Mouse (Mus musculus): ENCODE data around the gene Napepld. TPM values are rescaled to one million over a fixed set of nuclear protein-coding genes. Genes with fewer than 3 reads are reported as not detected.
"Not testable (repeated sequence)": the region's sequence is repeated elsewhere in the genome, so short reads cannot be mapped to it uniquely, and the experiment has no call there.

Gene Napepld
- polyA plus RNA-seq, 1 experiment from 2014 or later, result 4.7 TPM

DNA sequence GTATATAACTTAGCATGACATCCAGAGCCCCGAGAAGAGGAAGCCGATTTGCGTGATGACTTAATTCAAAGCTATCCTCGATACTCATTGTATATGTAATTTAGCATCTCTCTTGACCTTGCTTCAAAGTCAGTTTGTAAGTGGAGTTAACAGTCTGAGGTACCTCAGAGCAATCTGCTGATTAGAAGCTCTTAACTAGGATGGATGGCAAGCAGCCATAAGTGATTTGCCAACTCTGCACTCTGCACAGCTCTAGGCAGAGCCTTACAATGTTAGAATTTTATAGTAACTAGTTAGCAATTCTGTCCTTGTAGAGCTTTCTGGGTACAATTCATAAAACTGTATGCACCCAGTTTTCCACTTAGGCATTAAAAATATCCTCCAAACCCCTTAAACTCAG is 5.3 kb upstream of the Napepld start:
- Histone ChIP-seq H3K9me3 (no peaks in the 10 kb centered on the region), H3K4me3 (no peak overlapping the region), H3K4me1 (peaks cover 23% of the 10 kb centered on the region), H3K27me3 (replicated peaks) (peaks cover 4% of the 10 kb centered on the region; the same call in 1 of the 2 replicates), H3K9ac (no peak overlapping the region), H3K27ac (replicated peaks) (no peak overlapping the region), H3K36me3 (no peaks in the 10 kb centered on the region), H3K4me2 (no peak overlapping the region)
- no peak for ATAC-seq (ENCODE audit: extremely low read depth, insufficient number of reproducible peaks, low FRiP score, low TSS enrichment)
- WGBS, result 75% methylated on average over 4 of the region's 4 CpGs

DNA sequence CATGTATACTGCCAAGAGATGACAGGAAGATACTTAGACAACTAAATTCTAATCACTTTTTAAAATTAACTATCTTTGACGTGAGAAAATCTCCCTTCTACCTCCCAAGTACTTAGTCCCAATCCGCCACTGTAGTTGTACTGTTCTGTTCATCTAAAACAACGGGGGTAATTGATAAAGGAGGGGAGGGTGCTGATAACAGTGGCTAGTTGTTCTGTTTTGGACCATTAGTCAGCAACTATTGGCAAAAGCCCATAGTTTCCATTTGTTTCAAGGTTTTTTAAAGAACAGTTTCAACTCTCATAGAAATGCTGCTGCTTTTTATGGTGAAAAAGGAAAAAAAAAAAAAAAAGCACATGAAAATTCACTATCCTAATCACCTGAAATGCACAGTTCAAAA is 2.5 kb upstream of the Napepld start:
- WGBS, result 44% methylated on average over 3 of the region's 3 CpGs

DNA sequence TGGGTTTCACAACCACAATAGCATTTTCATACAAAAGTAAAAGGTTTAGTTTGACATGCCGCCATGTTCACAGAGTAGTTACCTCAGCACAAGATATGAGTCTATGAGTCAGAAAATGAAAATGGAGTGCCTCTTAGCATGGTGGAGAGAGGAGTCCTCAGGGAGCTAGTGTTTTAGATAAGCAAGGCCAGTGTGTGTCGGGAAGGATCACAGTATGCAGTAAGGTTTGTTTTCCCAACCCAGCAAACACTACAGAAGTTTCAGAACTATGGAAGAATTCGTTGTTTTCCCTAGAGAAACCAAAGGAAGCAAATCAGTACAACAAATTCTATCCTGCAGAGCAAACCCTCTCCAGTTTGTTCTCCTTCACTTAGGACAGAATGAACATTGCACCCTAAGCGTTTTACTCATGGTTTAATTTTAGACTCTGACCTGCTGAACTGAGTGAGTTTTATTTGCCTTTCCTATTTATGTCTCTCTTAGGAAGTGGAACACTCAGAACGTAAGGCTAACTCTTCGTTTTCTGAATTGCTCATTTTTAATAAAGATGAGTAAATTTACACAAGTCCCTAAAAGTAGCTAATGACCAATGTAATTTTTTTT is 1.8 kb upstream of the Napepld start:
- no peaks in the 10 kb centered on the region for H3K27me3 ChIP-seq (replicated peaks)
- H3K9me3 ChIP-seq, result no peaks in the 10 kb centered on the region
- H3K36me3 ChIP-seq, result no peaks in the 10 kb centered on the region
- no peak overlapping the region for H3K4me3 ChIP-seq
- ATAC-seq (ENCODE audit: extremely low read depth, insufficient number of reproducible peaks, low FRiP score, low TSS enrichment), result no peak
- WGBS, result 36% methylated on average over 6 of the region's 6 CpGs
- peaks cover 29% of the 10 kb centered on the region for H3K4me1 ChIP-seq
- H3K27ac ChIP-seq (replicated peaks), result peak overlapping the region; percentile 77
- H3K9ac ChIP-seq, result no peak overlapping the region
- H3K4me2 ChIP-seq, result no peak overlapping the region

More for the DNA sequence above, 2.5 kb upstream of the Napepld start:
- H3K4me1 ChIP-seq, result peaks cover 29% of the 10 kb centered on the region
- H3K36me3 ChIP-seq, result no peaks in the 10 kb centered on the region
- no peaks in the 10 kb centered on the region for H3K27me3 ChIP-seq (replicated peaks)
- no peak for ATAC-seq (ENCODE audit: extremely low read depth, insufficient number of reproducible peaks, low FRiP score, low TSS enrichment)
- no peak overlapping the region for H3K4me3 ChIP-seq
- H3K9me3 ChIP-seq, result no peaks in the 10 kb centered on the region
- H3K9ac ChIP-seq, result no peak overlapping the region
- no peak overlapping the region for H3K4me2 ChIP-seq
- H3K27ac ChIP-seq (replicated peaks), result no peak overlapping the region

DNA sequence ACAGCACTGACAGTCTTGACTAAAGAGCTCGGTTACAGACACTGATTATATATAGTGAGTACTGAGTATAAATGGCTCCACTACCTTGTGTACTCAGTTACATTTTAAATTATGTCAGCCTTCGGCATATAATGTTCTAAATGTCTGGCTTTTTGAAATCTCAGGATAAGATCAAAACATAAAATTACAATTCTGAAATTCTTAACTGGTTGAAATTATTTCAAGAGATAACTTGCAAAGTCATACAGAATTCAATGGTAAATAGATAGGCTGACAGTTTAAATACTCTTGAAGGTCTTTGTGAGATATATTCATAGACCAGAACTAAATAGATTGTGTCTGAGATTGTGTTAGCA is 791 bp upstream of the Napepld start:
- ATAC-seq (ENCODE audit: extremely low read depth, insufficient number of reproducible peaks, low FRiP score, low TSS enrichment), result no peak; the same call in 1 of the 2 replicates
- peaks cover 29% of the 10 kb centered on the region for H3K4me1 ChIP-seq
- no peaks in the 10 kb centered on the region for H3K36me3 ChIP-seq
- peak overlapping the region; percentile 98 for H3K27ac ChIP-seq (replicated peaks)
- peak overlapping the region; percentile 88 for H3K4me2 ChIP-seq
- peak overlapping the region; percentile 92 for H3K9ac ChIP-seq
- no peaks in the 10 kb centered on the region for H3K27me3 ChIP-seq (replicated peaks)
- no peaks in the 10 kb centered on the region for H3K9me3 ChIP-seq
- 59% methylated on average over 2 of the region's 2 CpGs for WGBS
- H3K4me3 ChIP-seq, result peak overlapping the region; percentile 72

DNA sequence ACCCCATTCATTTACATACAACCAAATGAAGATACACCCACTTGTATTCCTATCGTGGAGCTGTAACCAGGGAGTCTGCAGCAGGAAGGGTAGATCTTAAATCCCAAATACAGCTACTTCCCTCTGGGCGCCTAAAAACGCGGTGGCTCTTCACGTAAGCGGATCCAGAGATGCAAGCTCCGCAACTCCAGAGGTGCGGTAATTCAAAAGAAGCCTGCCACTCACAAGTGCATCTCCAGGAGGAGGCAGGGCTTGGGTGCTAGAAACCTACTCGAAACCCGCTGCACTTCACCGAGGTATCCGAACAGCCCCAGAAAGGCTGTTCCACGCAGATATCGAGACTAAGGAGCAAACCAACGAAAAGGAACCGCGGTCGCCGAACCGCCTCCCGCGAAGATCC is 262 bp downstream of the Napepld start:
- WGBS, result under 1% methylated on average over 22 of the region's 22 CpGs
- Histone ChIP-seq H3K9ac (peak overlapping the region; percentile 81), H3K4me1 (peaks cover 22% of the 10 kb centered on the region), H3K9me3 (no peaks in the 10 kb centered on the region), H3K4me2 (peak overlapping the region; percentile 88), H3K4me3 (peak overlapping the region; percentile 72), H3K27ac (replicated peaks) (peak overlapping the region; percentile 55), H3K36me3 (no peaks in the 10 kb centered on the region), H3K27me3 (replicated peaks) (no peaks in the 10 kb centered on the region)
- no peak for ATAC-seq (ENCODE audit: extremely low read depth, insufficient number of reproducible peaks, low FRiP score, low TSS enrichment)

DNA sequence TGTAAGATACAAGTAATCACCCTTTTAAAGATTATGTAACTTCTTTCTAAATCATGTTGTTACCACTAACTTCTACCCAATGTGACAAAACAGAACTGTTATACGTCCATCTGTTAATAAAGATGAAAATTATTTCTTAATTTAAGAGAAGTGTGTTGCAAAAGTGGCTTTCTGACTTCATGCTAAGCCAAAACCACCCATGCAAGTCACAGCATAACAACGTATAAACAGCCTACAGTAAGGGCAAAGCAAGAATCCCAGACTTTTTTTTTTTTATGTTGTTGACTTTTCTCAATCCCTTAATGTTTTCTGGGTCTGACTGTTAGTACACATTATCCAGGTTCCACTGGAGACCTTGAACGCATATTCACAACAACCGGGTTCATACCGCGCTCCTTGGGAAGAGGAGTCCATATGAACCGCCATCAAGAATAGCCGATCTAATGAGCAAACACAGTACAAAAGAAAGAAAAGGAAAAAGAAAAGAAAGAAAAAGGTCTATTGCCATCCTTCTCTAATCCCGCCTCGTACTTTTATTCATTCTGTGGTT is 849 bp downstream of the Napepld start:
- no peak for ATAC-seq (ENCODE audit: extremely low read depth, insufficient number of reproducible peaks, low FRiP score, low TSS enrichment)
- WGBS, result 18% methylated on average over 10 of the region's 10 CpGs
- Histone ChIP-seq H3K9ac (peak overlapping the region; percentile 81), H3K4me3 (peak overlapping the region; percentile 72), H3K27me3 (replicated peaks) (no peaks in the 10 kb centered on the region), H3K4me2 (peak overlapping the region; percentile 88), H3K9me3 (no peaks in the 10 kb centered on the region), H3K4me1 (peaks cover 22% of the 10 kb centered on the region), H3K27ac (replicated peaks) (no peak overlapping the region), H3K36me3 (no peaks in the 10 kb centered on the region)

DNA sequence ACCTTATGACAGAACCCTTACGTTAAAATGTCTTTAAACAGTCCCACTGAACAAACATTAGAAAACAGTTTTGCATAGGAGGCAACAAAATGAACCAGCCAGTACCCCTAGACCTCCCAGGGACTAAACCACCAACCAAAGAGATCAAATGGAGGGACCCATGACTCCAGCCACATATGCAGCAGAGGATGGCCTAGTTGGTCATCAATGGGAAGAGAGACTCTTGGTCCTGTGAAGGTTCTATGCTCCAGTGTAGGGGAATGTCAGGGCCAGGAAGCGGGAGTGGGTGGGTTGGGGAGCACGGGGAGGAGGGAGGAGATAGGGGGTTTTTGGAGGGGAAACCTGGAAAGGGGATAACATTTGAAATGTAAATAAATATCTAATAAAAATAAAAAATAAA is 1.6 kb downstream of the Napepld start:
- not testable (repeated sequence) for H3K27ac ChIP-seq (replicated peaks); H3K27me3 ChIP-seq (replicated peaks); H3K4me3 ChIP-seq; H3K9me3 ChIP-seq; ATAC-seq (ENCODE audit: extremely low read depth, insufficient number of reproducible peaks, low FRiP score, low TSS enrichment); H3K9ac ChIP-seq; H3K36me3 ChIP-seq
- Histone ChIP-seq H3K4me1 (peaks cover 25% of the 10 kb centered on the region), H3K4me2 (peak overlapping the region; percentile 16; the same call in 1 of the 2 replicates)
- 90% methylated on average over 3 of the region's 3 CpGs for WGBS

DNA sequence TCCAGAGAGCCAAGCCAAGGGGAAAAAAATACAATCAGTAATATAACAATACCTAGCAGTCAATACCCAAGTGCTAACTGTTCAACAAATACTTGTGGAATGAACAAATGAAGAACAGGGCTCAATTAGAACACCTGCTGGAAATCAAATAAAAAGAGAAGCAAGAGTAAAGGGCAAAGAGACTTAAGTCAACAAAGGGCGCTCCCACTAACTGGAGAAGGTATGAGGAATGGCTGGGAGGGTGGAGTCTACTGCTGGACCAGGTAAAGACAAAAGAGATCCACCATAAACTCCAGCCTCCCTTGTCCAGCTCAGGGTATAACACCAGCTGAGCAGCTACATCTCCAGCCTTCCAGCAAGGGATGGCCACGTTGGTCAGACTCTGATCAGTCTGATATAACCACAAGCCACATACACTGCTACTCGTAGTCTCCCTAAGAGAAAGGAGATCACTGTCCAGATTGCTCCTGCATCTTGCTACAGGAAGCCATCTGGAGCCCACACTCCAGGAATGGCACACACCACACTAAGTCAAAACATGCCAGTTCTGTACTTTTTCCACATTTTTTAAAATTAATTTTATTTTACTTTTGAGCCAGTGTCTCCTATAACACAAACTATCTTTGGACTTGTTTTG is 6.2 kb downstream of the Napepld start:
- peaks cover 8% of the 10 kb centered on the region for H3K4me1 ChIP-seq
- 78% methylated on average over 3 of the region's 3 CpGs for WGBS
- no peaks in the 10 kb centered on the region for H3K27me3 ChIP-seq (replicated peaks)
- no peak for ATAC-seq (ENCODE audit: extremely low read depth, insufficient number of reproducible peaks, low FRiP score, low TSS enrichment)
- H3K4me2 ChIP-seq, result no peak overlapping the region
- H3K9me3 ChIP-seq, result no peaks in the 10 kb centered on the region
- no peak overlapping the region for H3K9ac ChIP-seq
- no peak overlapping the region for H3K27ac ChIP-seq (replicated peaks)
- no peak overlapping the region for H3K4me3 ChIP-seq
- no peaks in the 10 kb centered on the region for H3K36me3 ChIP-seq

DNA sequence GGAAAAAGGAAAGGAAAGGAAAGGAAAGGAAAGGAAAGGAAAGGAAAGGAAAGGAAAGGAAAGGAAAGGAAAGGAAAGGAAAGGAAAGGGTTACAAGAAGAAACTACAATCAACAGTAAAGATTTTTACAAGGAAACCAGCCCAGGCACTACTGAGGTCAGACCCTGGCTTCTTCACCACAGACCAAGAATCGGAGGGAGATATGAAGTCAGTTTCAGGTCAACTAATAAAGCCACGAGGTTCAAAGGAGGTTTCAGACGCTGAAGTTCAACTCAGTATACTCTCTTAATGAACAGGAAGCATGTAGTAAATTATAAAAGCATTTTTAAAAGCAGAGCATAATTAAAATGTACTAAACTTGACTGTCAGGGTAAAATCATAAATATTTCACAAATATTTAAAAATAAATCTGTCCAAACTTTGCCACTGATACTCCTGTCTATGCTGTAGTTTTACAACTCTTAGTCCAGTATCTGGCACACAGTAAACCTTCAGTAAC is 7.8 kb downstream of the Napepld start:
- H3K9me3 ChIP-seq, result no peaks in the 10 kb centered on the region
- WGBS, result 70% methylated on average over 3 of the region's 3 CpGs
- no peaks in the 10 kb centered on the region for H3K27me3 ChIP-seq (replicated peaks)
- no peak overlapping the region for H3K27ac ChIP-seq (replicated peaks)
- no peak for ATAC-seq (ENCODE audit: extremely low read depth, insufficient number of reproducible peaks, low FRiP score, low TSS enrichment)
- H3K9ac ChIP-seq, result no peak overlapping the region
- H3K36me3 ChIP-seq, result no peaks in the 10 kb centered on the region
- no peak overlapping the region for H3K4me2 ChIP-seq
- H3K4me3 ChIP-seq, result no peak overlapping the region
- H3K4me1 ChIP-seq, result peaks cover 8% of the 10 kb centered on the region

DNA sequence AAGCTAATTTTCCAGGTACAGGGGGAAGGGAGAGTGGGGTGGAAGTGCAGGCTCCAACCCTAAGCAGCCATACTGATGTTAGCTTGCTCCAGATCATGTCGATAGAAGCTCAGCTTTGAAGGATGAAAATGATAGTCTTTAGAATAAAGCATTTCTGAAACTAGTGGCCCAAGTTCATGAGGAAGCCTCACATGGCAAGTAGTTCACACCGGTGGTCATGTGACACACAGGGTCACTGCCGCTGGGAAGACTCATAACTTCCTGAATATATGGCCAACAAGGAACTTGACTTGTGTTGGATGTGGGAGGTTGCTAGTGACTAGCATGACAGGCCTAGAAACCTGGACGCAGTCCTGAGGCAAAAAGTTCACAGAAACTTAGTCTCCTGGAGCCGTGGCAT is 9.0 kb downstream of the Napepld start:
- Histone ChIP-seq H3K4me1 (peaks cover 12% of the 10 kb centered on the region), H3K9ac (no peak overlapping the region), H3K36me3 (no peaks in the 10 kb centered on the region), H3K9me3 (no peaks in the 10 kb centered on the region), H3K27me3 (replicated peaks) (no peaks in the 10 kb centered on the region), H3K27ac (replicated peaks) (no peak overlapping the region), H3K4me2 (no peak overlapping the region), H3K4me3 (no peak overlapping the region)
- WGBS, result 84% methylated on average over 5 of the region's 5 CpGs
- no peak for ATAC-seq (ENCODE audit: extremely low read depth, insufficient number of reproducible peaks, low FRiP score, low TSS enrichment)

DNA sequence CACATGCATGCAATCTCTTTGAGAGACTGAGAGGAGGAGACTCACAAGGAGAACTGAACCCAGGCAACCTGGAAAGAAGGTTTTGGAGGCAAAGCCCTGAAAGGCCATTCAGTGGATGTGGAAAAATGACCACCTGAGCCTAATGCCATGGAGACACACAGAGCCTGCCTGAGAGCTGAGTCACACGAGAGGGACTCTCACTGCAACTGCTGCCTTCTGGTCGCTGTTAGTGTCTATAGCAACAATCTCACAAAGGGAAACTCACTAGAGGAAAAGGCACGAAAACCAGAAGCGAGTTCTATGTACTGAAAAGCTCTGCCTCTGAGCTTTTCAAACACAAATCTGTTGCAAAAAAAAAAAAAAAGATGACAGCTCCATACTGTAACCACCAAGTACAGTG is 14.2 kb downstream of the Napepld start:
- Histone ChIP-seq H3K4me3 (no peak overlapping the region), H3K9me3 (no peaks in the 10 kb centered on the region), H3K36me3 (no peaks in the 10 kb centered on the region), H3K4me2 (peak overlapping the region; percentile 8; the same call in 1 of the 2 replicates), H3K27ac (replicated peaks) (no peak overlapping the region), H3K9ac (no peak overlapping the region), H3K27me3 (replicated peaks) (no peaks in the 10 kb centered on the region), H3K4me1 (peaks cover 12% of the 10 kb centered on the region)
- 20% methylated on average over 4 of the region's 4 CpGs for WGBS
- ATAC-seq (ENCODE audit: extremely low read depth, insufficient number of reproducible peaks, low FRiP score, low TSS enrichment), result no peak; the same call in 1 of the 2 replicates

DNA sequence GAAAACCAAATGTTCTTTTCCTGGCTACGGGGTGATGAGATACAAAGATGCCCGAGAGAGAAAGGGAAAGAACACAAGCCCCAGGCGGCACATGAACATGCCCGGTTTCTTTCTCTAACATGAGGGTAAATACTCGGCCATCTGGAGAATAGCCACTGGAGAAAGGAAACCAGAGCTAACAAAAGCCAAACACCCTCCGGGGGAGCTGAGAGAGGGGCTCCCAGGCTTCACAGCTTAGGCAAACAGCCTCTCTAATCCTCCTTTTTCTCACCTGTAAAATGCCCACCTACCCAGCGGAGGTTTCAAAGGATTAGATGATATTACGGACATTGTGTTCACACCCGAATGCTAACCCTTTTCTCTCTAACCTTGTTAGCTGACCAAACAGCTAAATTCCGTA is 16.2 kb downstream of the Napepld start:
- Histone ChIP-seq H3K27ac (replicated peaks) (no peak overlapping the region), H3K4me1 (peaks cover 26% of the 10 kb centered on the region), H3K9me3 (no peaks in the 10 kb centered on the region), H3K4me2 (no peak overlapping the region), H3K36me3 (no peaks in the 10 kb centered on the region), H3K27me3 (replicated peaks) (no peaks in the 10 kb centered on the region), H3K9ac (no peak overlapping the region), H3K4me3 (no peak overlapping the region)
- WGBS, result 70% methylated on average over 10 of the region's 10 CpGs
- no peak for ATAC-seq (ENCODE audit: extremely low read depth, insufficient number of reproducible peaks, low FRiP score, low TSS enrichment)
